Mouse (Mus musculus): Measurements from ENCODE around the gene Zdhhc18. TPM values are rescaled to one million over a fixed set of nuclear protein-coding genes. Genes with fewer than 3 reads are reported as not detected.

Zdhhc18 gene
- total and polyA plus RNA-seq, 2 experiments from 2014 or later, result 9.3 to 21.2 TPM

GRCm38 (mm10) chr4:133630326-133630920 lies 19.5 kb downstream of the Zdhhc18 start:
- WGBS, result 89% methylated on average over 8 of the region's 8 CpGs
- H3K4me3 ChIP-seq (ENCODE audit: low read depth, low read length), result no peak overlapping the region
- no peak overlapping the region for H3K27ac ChIP-seq (ENCODE audit: low read depth, low read length)
- H3K36me3 ChIP-seq (ENCODE audit: insufficient read depth), result peaks cover 13% of the 10 kb centered on the region
- H3K4me1 ChIP-seq (ENCODE audit: insufficient read depth), result 0 out of 2 replicates have a peak, but pooled peaks cover 6% of the 10 kb centered on the region
- H3K4me2 ChIP-seq (ENCODE audit: low read depth), result no peak overlapping the region
- no peaks in the 10 kb centered on the region for H3K27me3 ChIP-seq (ENCODE audit: insufficient read depth, low read length)
- DNase-seq, result no peak
- no peak for ATAC-seq
- TF ChIP-seq CTCF (IDR thresholded peaks at IDR 0.05; ENCODE audit: low read depth), result no peak
- no peak overlapping the region for H3K9ac ChIP-seq
- no peaks in the 10 kb centered on the region for H3K9me3 ChIP-seq (ENCODE audit: low read length)

DNA sequence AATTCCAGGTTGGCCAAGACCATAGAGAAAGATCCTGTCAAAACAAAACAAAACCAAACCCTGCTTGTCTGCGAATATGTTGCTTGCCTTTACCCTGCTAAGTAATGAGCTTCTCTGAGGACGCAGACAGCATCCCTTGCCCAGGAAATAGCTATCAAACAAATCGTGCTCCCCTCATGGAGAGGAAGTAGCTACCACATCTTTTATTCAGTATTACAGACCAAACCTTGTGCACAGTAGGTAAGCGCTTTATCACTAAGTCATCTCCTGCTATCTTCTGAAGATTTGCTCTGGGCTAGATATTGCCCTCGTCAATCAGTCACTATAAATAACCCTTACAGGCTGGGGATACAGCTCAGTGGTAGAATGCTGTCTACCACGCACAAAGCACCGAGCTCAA lies 20.8 kb downstream of the Zdhhc18 start:
- H3K27me3 ChIP-seq (ENCODE audit: insufficient read depth, low read length), result no peaks in the 10 kb centered on the region
- H3K9me3 ChIP-seq (ENCODE audit: low read length), result no peaks in the 10 kb centered on the region
- no peak overlapping the region for H3K9ac ChIP-seq
- H3K4me3 ChIP-seq (ENCODE audit: low read depth, low read length), result no peak overlapping the region
- no peak overlapping the region for H3K4me2 ChIP-seq (ENCODE audit: low read depth)
- ATAC-seq, result no peak
- no peak for DNase-seq
- no peak overlapping the region for H3K27ac ChIP-seq (ENCODE audit: low read depth, low read length)
- H3K4me1 ChIP-seq (ENCODE audit: insufficient read depth), result 0 out of 2 replicates have a peak, but pooled peaks cover 6% of the 10 kb centered on the region
- WGBS, result 91% methylated on average over 7 of the region's 7 CpGs
- TF ChIP-seq CTCF (IDR thresholded peaks at IDR 0.05; ENCODE audit: low read depth), result no peak
- H3K36me3 ChIP-seq (ENCODE audit: insufficient read depth), result peaks cover 24% of the 10 kb centered on the region

DNA sequence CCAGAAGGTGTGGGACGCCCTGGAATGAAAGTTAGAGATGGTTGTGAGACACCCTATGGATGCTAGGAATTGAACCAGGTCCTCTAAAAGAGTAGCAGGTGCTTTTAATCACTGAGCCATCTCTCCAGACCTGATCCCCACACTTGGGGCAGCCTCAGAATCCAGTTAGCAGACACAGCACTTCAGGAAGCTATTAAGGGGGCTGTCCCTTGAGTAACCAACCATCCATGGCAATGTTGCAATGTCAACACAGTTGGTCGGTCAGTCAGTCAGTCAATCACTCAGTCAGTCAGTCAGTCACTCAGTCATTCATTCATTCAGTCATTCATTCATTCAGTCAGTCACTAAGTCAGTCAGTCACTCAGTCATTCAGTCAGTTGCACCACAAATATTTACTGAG lies 21.4 kb downstream of the Zdhhc18 start:
- H3K4me1 ChIP-seq (ENCODE audit: insufficient read depth), result 0 out of 2 replicates have a peak, but pooled peaks cover 4% of the 10 kb centered on the region
- TF ChIP-seq CTCF (IDR thresholded peaks at IDR 0.05; ENCODE audit: low read depth), result no peak
- 87% methylated on average over 2 of the region's 2 CpGs for WGBS
- no peak overlapping the region for H3K9ac ChIP-seq
- H3K27me3 ChIP-seq (ENCODE audit: insufficient read depth, low read length), result no peaks in the 10 kb centered on the region
- no peak overlapping the region for H3K27ac ChIP-seq (ENCODE audit: low read depth, low read length)
- ATAC-seq (no peak), DNase-seq (no peak)
- no peak overlapping the region for H3K4me2 ChIP-seq (ENCODE audit: low read depth)
- no peaks in the 10 kb centered on the region for H3K9me3 ChIP-seq (ENCODE audit: low read length)
- H3K4me3 ChIP-seq (ENCODE audit: low read depth, low read length), result no peak overlapping the region
- H3K36me3 ChIP-seq (ENCODE audit: insufficient read depth), result peaks cover 30% of the 10 kb centered on the region

GRCm38 (mm10) chr4:133627039-133627438 lies 22.9 kb downstream of the Zdhhc18 start:
- no peak overlapping the region for H3K4me3 ChIP-seq (ENCODE audit: low read depth, low read length)
- peaks cover 30% of the 10 kb centered on the region for H3K36me3 ChIP-seq (ENCODE audit: insufficient read depth)
- WGBS, result 91% methylated on average over 14 of the region's 14 CpGs
- TF ChIP-seq CTCF (IDR thresholded peaks at IDR 0.05; ENCODE audit: low read depth), result no peak
- 0 out of 2 replicates have a peak, but pooled peaks cover 2% of the 10 kb centered on the region for H3K4me1 ChIP-seq (ENCODE audit: insufficient read depth)
- H3K4me2 ChIP-seq (ENCODE audit: low read depth), result no peak overlapping the region
- no peak for ATAC-seq
- no peak overlapping the region for H3K9ac ChIP-seq
- no peaks in the 10 kb centered on the region for H3K27me3 ChIP-seq (ENCODE audit: insufficient read depth, low read length)
- H3K27ac ChIP-seq (ENCODE audit: low read depth, low read length), result no peak overlapping the region
- DNase-seq, result no peak
- no peaks in the 10 kb centered on the region for H3K9me3 ChIP-seq (ENCODE audit: low read length)

GRCm38 (mm10) chr4:133626621-133627020 lies 23.3 kb downstream of the Zdhhc18 start:
- no peaks in the 10 kb centered on the region for H3K9me3 ChIP-seq (ENCODE audit: low read length)
- DNase-seq (no peak), ATAC-seq (no peak)
- no peak for TF ChIP-seq CTCF (IDR thresholded peaks at IDR 0.05; ENCODE audit: low read depth)
- no peak overlapping the region for H3K4me3 ChIP-seq (ENCODE audit: low read depth, low read length)
- H3K9ac ChIP-seq, result no peak overlapping the region
- WGBS, result 88% methylated on average over 9 of the region's 9 CpGs
- no peak overlapping the region for H3K27ac ChIP-seq (ENCODE audit: low read depth, low read length)
- H3K36me3 ChIP-seq (ENCODE audit: insufficient read depth), result peaks cover 30% of the 10 kb centered on the region
- no peak overlapping the region for H3K4me2 ChIP-seq (ENCODE audit: low read depth)
- H3K27me3 ChIP-seq (ENCODE audit: insufficient read depth, low read length), result no peaks in the 10 kb centered on the region
- H3K4me1 ChIP-seq (ENCODE audit: insufficient read depth), result no peaks in the 10 kb centered on the region

GRCm38 (mm10) chr4:133626221-133626620 lies 23.7 kb downstream of the Zdhhc18 start:
- Histone ChIP-seq H3K9me3 (ENCODE audit: low read length) (no peaks in the 10 kb centered on the region), H3K4me2 (ENCODE audit: low read depth) (no peak overlapping the region), H3K27me3 (ENCODE audit: insufficient read depth, low read length) (no peaks in the 10 kb centered on the region), H3K4me3 (ENCODE audit: low read depth, low read length) (no peak overlapping the region), H3K9ac (no peak overlapping the region), H3K27ac (ENCODE audit: low read depth, low read length) (no peak overlapping the region), H3K4me1 (ENCODE audit: insufficient read depth) (no peaks in the 10 kb centered on the region), H3K36me3 (ENCODE audit: insufficient read depth) (peaks cover 33% of the 10 kb centered on the region)
- ATAC-seq, result no peak
- TF ChIP-seq CTCF (IDR thresholded peaks at IDR 0.05; ENCODE audit: low read depth), result no peak
- 59% methylated on average over 5 of the region's 5 CpGs for WGBS
- DNase-seq, result no peak

DNA sequence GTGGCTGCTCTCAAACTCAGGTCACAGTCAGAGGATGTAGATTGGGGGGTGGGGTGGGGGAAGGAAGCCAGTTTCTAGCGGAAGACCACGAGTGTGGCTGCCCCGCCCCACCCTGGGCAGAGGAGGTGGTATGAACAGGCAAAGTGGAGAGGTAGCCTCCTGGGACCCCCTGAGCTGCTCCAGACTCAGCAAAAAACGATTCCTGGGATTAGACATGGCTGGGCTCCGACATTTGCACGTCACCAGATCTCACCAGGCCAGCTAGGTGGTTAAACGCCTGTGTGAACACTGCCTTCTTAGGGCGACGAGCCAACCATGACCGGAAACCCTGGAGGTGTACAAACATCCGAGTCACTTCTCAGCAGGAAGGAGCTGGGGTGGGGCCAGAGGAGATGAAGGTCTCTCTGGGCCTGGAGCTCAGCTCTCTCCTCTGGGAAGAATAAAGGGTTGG lies 24.3 kb downstream of the Zdhhc18 start:
- no peak for TF ChIP-seq CTCF (IDR thresholded peaks at IDR 0.05; ENCODE audit: low read depth)
- peaks cover 37% of the 10 kb centered on the region for H3K36me3 ChIP-seq (ENCODE audit: insufficient read depth)
- no peak overlapping the region for H3K4me2 ChIP-seq (ENCODE audit: low read depth)
- H3K4me1 ChIP-seq (ENCODE audit: insufficient read depth), result no peaks in the 10 kb centered on the region
- no peaks in the 10 kb centered on the region for H3K27me3 ChIP-seq (ENCODE audit: insufficient read depth, low read length)
- H3K4me3 ChIP-seq (ENCODE audit: low read depth, low read length), result no peak overlapping the region
- no peaks in the 10 kb centered on the region for H3K9me3 ChIP-seq (ENCODE audit: low read length)
- ATAC-seq (no peak), DNase-seq (no peak)
- no peak overlapping the region for H3K9ac ChIP-seq
- 63% methylated on average over 11 of the region's 11 CpGs for WGBS
- no peak overlapping the region for H3K27ac ChIP-seq (ENCODE audit: low read depth, low read length)
